Mouse (Mus musculus) lung, embryonic 14.5 days (tissue): ENCODE data around the gene Vdr. TPM values are rescaled to one million over a fixed set of nuclear protein-coding genes. Genes with fewer than 3 reads are reported as not detected.

ENCODE experiments used
- ATAC-seq: fragments of 200-750 bp; cut with Nextera tagmentation; 2 replicates; pipeline ENCODE4 v1.8.0; 2017; ENCODE audit warnings: mild to moderate bottlenecking, moderate TSS enrichment, moderate library complexity; ENCODE audit not compliant: insufficient read depth
- DNase-seq: peaks from one replicate; pipeline ENCODE4 v3.0.0-alpha.2; 2015
- H3K27ac ChIP-seq: fragments of 300-500 bp; sonication (generic); 2 replicates; pipeline ENCODE4 v1.5.1; 2014; ENCODE audit warnings: low read depth, mild to moderate bottlenecking, moderate library complexity
- H3K27me3 ChIP-seq: fragments of 300-500 bp; sonication (generic); 2 replicates; pipeline ENCODE4 v1.6.1; 2014; ENCODE audit warnings: low read length, control low read depth; ENCODE audit not compliant: insufficient read depth
- H3K36me3 ChIP-seq: fragments of 300-500 bp; sonication (generic); 2 replicates; pipeline ENCODE4 v1.6.1; 2014; ENCODE audit warnings: control low read depth; ENCODE audit not compliant: insufficient read depth
- H3K4me1 ChIP-seq: fragments of 300-500 bp; sonication (generic); 2 replicates; pipeline ENCODE4 v1.6.1; 2014; ENCODE audit warnings: antibody characterized with exemption, control low read depth; ENCODE audit not compliant: insufficient read depth
- H3K4me2 ChIP-seq: fragments of 300-500 bp; sonication (generic); 2 replicates; pipeline ENCODE4 v1.6.1; 2014; ENCODE audit warnings: mild to moderate bottlenecking
- H3K4me3 ChIP-seq: fragments of 300-500 bp; sonication (generic); 2 replicates; pipeline ENCODE4 v1.5.1; 2014; ENCODE audit warnings: low read depth, low read length
- H3K9ac ChIP-seq: fragments of 300-500 bp; sonication (generic); 2 replicates; pipeline ENCODE4 v1.6.1; 2014
- H3K9me3 ChIP-seq: fragments of 300-500 bp; sonication (generic); 2 replicates; pipeline ENCODE4 v1.6.1; 2016; ENCODE audit warnings: low read depth, low read length, control low read depth
- CTCF ChIP-seq: IDR thresholded peaks from 2 replicates; pipeline ENCODE4 v1.5.1; 2016; ENCODE audit warnings: antibody characterized with exemption, low read depth
- WGBS: fragments of 180-500 bp; shearing (Covaris S2); extraction: QIAGEN DNeasy Blood & Tissue Kit; methylation state at CpG from one replicate; pipeline ENCODE4 v1.1.7; 2014; 5-methylcytosine and 5-hydroxymethylcytosine counted together
- polyA plus RNA-seq: library from polyadenylated mRNA; unstranded; fragments of >200 nt; fragmentation: Nextera tagmentation; extraction: Ambion mirVana; gene quantifications from 2 replicates; pipeline ENCODE4 v1.2.1, GENCODE M21; 2014

The Vdr gene
- polyA plus RNA-seq, 1 experiment from 2014 or later, result 0.38 TPM

- peaks cover 36% of the 10 kb centered on the region for H3K4me1 ChIP-seq
- WGBS, result 59% methylated on average over 6 of the region's 6 CpGs
- no peak for TF ChIP-seq CTCF
- H3K36me3 ChIP-seq, result peaks cover 25% of the 10 kb centered on the region
- no peak for ATAC-seq
- H3K4me3 ChIP-seq, result no peak overlapping the region
- H3K4me2 ChIP-seq, result peak overlapping the region; percentile 31; the same call in 1 of the 2 replicates
- H3K27me3 ChIP-seq, result no peaks in the 10 kb centered on the region
- H3K9ac ChIP-seq, result no peak overlapping the region
- H3K9me3 ChIP-seq, result no peaks in the 10 kb centered on the region
- H3K27ac ChIP-seq, result peak overlapping the region; percentile 66
- no peak for DNase-seq
Observed at GRCm38 (mm10) chr15:97821983-97822363, 88.5 kb downstream of the Vdr start.

- WGBS, result 25% methylated on average over 10 of the region's 10 CpGs
- peak overlapping the region; percentile 31; the same call in 1 of the 2 replicates for H3K4me2 ChIP-seq
- DNase-seq (peak; percentile 70), ATAC-seq (peak; percentile 48; the same call in 1 of the 2 replicates)
- H3K9me3 ChIP-seq, result no peaks in the 10 kb centered on the region
- H3K4me3 ChIP-seq, result no peak overlapping the region
- H3K27me3 ChIP-seq, result no peaks in the 10 kb centered on the region
- no peak overlapping the region for H3K9ac ChIP-seq
- peaks cover 36% of the 10 kb centered on the region for H3K4me1 ChIP-seq
- H3K27ac ChIP-seq, result peak overlapping the region; percentile 66
- TF ChIP-seq CTCF, result no peak
- peaks cover 20% of the 10 kb centered on the region for H3K36me3 ChIP-seq
Observed at GRCm38 (mm10) chr15:97821321-97821982, 89.0 kb downstream of the Vdr start.

DNA sequence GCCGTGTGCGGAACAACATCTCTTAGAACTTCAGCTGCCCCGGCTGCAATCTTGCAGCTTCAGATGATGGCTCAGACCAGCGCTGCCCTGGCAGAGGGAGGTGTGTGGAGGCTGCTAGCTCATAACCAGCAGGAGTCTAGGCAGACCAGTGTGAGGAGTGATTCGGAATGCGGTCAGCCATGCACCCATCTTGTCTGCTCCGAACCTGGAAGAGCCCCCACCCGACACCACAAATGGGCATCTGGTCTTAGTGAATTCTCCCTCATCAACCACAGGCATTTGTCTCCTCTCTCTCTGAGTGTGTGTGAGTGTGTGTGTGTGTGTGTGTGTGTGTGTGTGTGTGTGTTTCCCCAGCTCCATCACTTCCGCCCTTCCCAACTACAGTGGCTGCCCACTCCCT, 90.5 kb downstream of the Vdr start:
- WGBS, result 80% methylated on average over 9 of the region's 9 CpGs
- H3K4me1 ChIP-seq, result peaks cover 23% of the 10 kb centered on the region

DNA sequence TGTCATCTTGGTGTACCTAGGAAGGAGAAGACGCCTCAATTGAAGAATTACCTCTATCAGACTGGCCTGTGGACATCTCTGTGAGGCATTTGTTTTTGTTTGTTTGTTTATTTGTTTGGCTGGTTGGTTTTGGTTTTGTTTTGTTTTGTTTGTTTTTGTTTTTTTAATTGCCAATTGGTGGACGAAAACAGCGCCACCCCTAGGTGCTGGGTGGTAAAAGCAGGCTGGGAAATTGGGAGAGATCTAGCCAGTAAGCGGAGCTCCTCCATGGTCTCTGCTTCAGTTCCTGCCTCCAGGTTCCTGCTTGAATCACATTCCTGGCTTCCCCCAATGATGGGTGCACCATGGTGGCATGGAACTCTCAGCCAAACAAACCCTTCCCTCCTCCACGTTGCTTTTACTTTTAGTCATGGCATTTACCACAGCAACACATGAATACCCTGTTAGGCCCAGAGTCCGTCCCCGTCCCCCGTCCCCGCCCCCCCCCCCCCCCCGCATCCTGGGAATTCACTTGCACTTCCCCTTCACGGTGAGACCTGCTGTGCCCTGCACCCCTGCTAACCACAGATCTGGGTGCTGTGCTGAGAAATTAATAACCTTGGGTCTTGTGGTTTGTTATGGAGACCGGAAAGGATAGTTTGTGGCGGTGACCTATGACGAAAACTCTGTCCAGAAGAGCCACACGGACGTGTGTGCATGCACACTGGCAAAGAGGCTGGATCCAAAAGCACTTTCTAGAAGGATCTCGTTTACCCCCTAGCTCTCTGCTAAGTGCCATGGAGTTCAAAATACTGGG, 94.0 kb downstream of the Vdr start:
- peak; percentile 23 for TF ChIP-seq CTCF
- Histone ChIP-seq H3K9ac (no peak overlapping the region), H3K4me1 (peaks cover 17% of the 10 kb centered on the region), H3K9me3 (no peaks in the 10 kb centered on the region), H3K27me3 (no peaks in the 10 kb centered on the region), H3K4me2 (no peak overlapping the region), H3K36me3 (peaks cover 10% of the 10 kb centered on the region; the same call in 1 of the 2 replicates), H3K4me3 (no peak overlapping the region), H3K27ac (no peak overlapping the region)
- ATAC-seq (no peak), DNase-seq (no peak)
- 89% methylated on average over 17 of the region's 17 CpGs for WGBS

More for the DNA sequence above, 90.5 kb downstream of the Vdr start:
- TF ChIP-seq CTCF, result no peak
- peaks cover 16% of the 10 kb centered on the region for H3K36me3 ChIP-seq
- no peak overlapping the region for H3K9ac ChIP-seq
- no peaks in the 10 kb centered on the region for H3K27me3 ChIP-seq
- no peak overlapping the region for H3K4me3 ChIP-seq
- DNase-seq, result no peak
- no peak overlapping the region for H3K4me2 ChIP-seq
- no peak overlapping the region for H3K27ac ChIP-seq
- no peak for ATAC-seq
- H3K9me3 ChIP-seq, result no peaks in the 10 kb centered on the region

DNA sequence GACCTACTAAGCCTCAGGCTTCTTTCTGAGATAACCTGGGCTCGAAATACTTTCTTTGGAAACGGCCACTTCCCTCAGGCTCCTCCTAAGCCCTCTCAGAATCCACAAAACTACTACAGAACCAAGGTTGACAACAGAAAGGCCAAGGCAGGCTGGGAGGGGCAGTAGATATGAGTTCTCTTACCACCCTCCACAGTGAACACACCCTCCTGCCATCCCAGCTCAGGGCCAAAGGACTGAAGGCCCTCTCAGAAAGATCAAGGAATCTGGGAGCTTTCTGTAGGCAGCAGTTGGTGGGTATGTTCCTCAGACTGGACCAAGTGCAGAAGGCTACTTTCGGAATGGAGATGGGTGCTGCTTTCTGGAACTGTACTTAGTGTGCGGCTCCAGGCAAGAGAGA, 95.2 kb downstream of the Vdr start:
- DNase-seq (no peak), ATAC-seq (no peak)
- H3K9me3 ChIP-seq, result no peaks in the 10 kb centered on the region
- peaks cover 12% of the 10 kb centered on the region for H3K4me1 ChIP-seq
- H3K27ac ChIP-seq, result peak overlapping the region; percentile 30; the same call in 1 of the 2 replicates
- TF ChIP-seq CTCF, result no peak
- H3K36me3 ChIP-seq, result peaks cover 13% of the 10 kb centered on the region
- H3K4me3 ChIP-seq, result no peak overlapping the region
- WGBS, result 92% methylated on average over 4 of the region's 4 CpGs
- no peak overlapping the region for H3K4me2 ChIP-seq
- H3K27me3 ChIP-seq, result no peaks in the 10 kb centered on the region
- H3K9ac ChIP-seq, result no peak overlapping the region; the same call in 1 of the 2 replicates

- Histone ChIP-seq H3K4me1 (peaks cover 12% of the 10 kb centered on the region), H3K36me3 (peaks cover 16% of the 10 kb centered on the region), H3K9ac (no peak overlapping the region; the same call in 1 of the 2 replicates), H3K4me2 (no peak overlapping the region), H3K9me3 (no peaks in the 10 kb centered on the region), H3K27me3 (no peaks in the 10 kb centered on the region), H3K27ac (peak overlapping the region; percentile 30; the same call in 1 of the 2 replicates), H3K4me3 (no peak overlapping the region)
- WGBS, result 52% methylated on average over 5 of the region's 5 CpGs
- DNase-seq, result no peak
- no peak for ATAC-seq
- no peak for TF ChIP-seq CTCF
Observed at GRCm38 (mm10) chr15:97814703-97815102, 95.7 kb downstream of the Vdr start.
